Mouse (Mus musculus) CH12.LX (cell line): ENCODE measurements around the gene Traf2. TPM values are rescaled to one million over a fixed set of nuclear protein-coding genes. Genes with fewer than 3 reads are reported as not detected.

Experiments used
- DNase-seq: peaks from one replicate; pipeline ENCODE4 v3.0.0-alpha.2; 2013; ENCODE audit errors: extremely low read depth
- H3K27ac ChIP-seq: 2 replicates; pipeline ENCODE4 v1.5.1; 2012; ENCODE audit warnings: low read depth, mild to moderate bottlenecking, control low read depth, moderate library complexity; ENCODE audit not compliant: insufficient read depth
- H3K27me3 ChIP-seq: replicated peaks from 2 replicates; pipeline ENCODE3; 2012; ENCODE audit warnings: inconsistent platforms
- H3K36me3 ChIP-seq, 2 experiments: replicated peaks in 1 of 2; 2 replicates each; pipeline versions ENCODE3 to v1.6.1; 2012; ENCODE audit warnings: inconsistent platforms in 1 of 2, low read length in 1 of 2, mild to moderate bottlenecking in 1 of 2, mixed read lengths in 1 of 2, moderate library complexity in 1 of 2; ENCODE audit not compliant: control insufficient read depth in 1 of 2, insufficient read depth in 1 of 2
- H3K4me1 ChIP-seq, 2 experiments: 2 replicates each; pipeline ENCODE4 v1.6.1; 2012; ENCODE audit warnings: inconsistent platforms in 1 of 2, moderate library complexity in 1 of 2; ENCODE audit not compliant: insufficient read depth in 2 of 2, control insufficient read depth in 1 of 2
- H3K4me2 ChIP-seq: 2 replicates; pipeline ENCODE4 v1.6.1; 2012; ENCODE audit warnings: low read depth, mild to moderate bottlenecking, control low read depth; ENCODE audit not compliant: poor library complexity, insufficient read depth, severe bottlenecking
- H3K4me3 ChIP-seq, 3 experiments: fragments of 150-350 bp in 1 of 3; sonication (generic) in 1 of 3; replicated peaks in 1 of 3; 2 replicates each; pipeline versions ENCODE3 to v1.5.1; 2011 to 2012; ENCODE audit warnings: low read depth in 2 of 3, low read length in 2 of 3, mild to moderate bottlenecking in 2 of 3, moderate library complexity in 2 of 3, control low read depth in 1 of 3, improper control_type of control experiment in 1 of 3, inconsistent platforms in 1 of 3, mixed read lengths in 1 of 3; ENCODE audit not compliant: poor library complexity in 1 of 3
- H3K79me2 ChIP-seq: replicated peaks from 2 replicates; pipeline ENCODE4 v1.6.1; 2012; ENCODE audit warnings: mild to moderate bottlenecking, moderate library complexity; ENCODE audit not compliant: control insufficient read depth, poor library complexity, insufficient read depth, severe bottlenecking; ENCODE audit errors: extremely low read depth
- H3K9ac ChIP-seq: 2 replicates; pipeline ENCODE4 v1.6.1; 2012; ENCODE audit warnings: low read depth, mild to moderate bottlenecking, control low read depth, moderate library complexity; ENCODE audit not compliant: insufficient read depth
- H3K9me3 ChIP-seq: replicated peaks from 2 replicates; pipeline ENCODE3; 2012; ENCODE audit warnings: low read length, inconsistent platforms, mixed read lengths
- CHD2 ChIP-seq: IDR thresholded peaks from 2 replicates; pipeline ENCODE4 v1.6.1; 2011; ENCODE audit warnings: low read length, improper control_type of control experiment
- CTCF ChIP-seq, 2 experiments: IDR thresholded peaks in 1 of 2; conservative IDR thresholded peaks in 1 of 2; 2 replicates each; pipeline ENCODE4 v1.5.1; 2011 to 2012; ENCODE audit warnings: low read depth in 2 of 2, low read length in 2 of 2, improper control_type of control experiment in 1 of 2, inconsistent platforms in 1 of 2, mild to moderate bottlenecking in 1 of 2, moderate library complexity in 1 of 2
- E2F4 ChIP-seq: IDR thresholded peaks from 2 replicates; pipeline ENCODE4 v1.6.1; 2011; ENCODE audit warnings: low read depth, low read length, improper control_type of control experiment; ENCODE audit not compliant: insufficient replicate concordance
- HCFC1 ChIP-seq: IDR thresholded peaks from 2 replicates; pipeline ENCODE4 v1.6.1; 2012; ENCODE audit warnings: low read depth, mild to moderate bottlenecking, inconsistent platforms, low read length, improper control_type of control experiment
- JUN ChIP-seq: IDR thresholded peaks from 2 replicates; pipeline ENCODE4 v1.6.1; 2011; ENCODE audit warnings: low read depth, mild to moderate bottlenecking, low read length, improper control_type of control experiment, moderate library complexity; ENCODE audit not compliant: insufficient read depth
- JUND ChIP-seq: conservative IDR thresholded peaks from 2 replicates; pipeline ENCODE4 v1.6.1; 2011; ENCODE audit warnings: low read depth, low read length, improper control_type of control experiment
- KAT2A ChIP-seq: IDR thresholded peaks from 2 replicates; pipeline ENCODE4 v1.6.1; 2012; ENCODE audit warnings: low read length, improper control_type of control experiment, inconsistent platforms; ENCODE audit not compliant: insufficient replicate concordance
- MAZ ChIP-seq: IDR thresholded peaks from 2 replicates; pipeline ENCODE4 v1.6.1; 2012; ENCODE audit warnings: low read depth, mild to moderate bottlenecking, inconsistent platforms, low read length, improper control_type of control experiment, moderate library complexity
- MEF2A ChIP-seq: IDR thresholded peaks from 2 replicates; pipeline ENCODE4 v1.6.1; 2014; ENCODE audit warnings: low read depth, mild to moderate bottlenecking, inconsistent platforms, low read length, improper control_type of control experiment, borderline replicate concordance
- MXI1 ChIP-seq: IDR thresholded peaks from 2 replicates; pipeline ENCODE4 v1.6.1; 2011; ENCODE audit warnings: mild to moderate bottlenecking, low read depth, low read length, improper control_type of control experiment
- MYC ChIP-seq: IDR thresholded peaks from 2 replicates; pipeline ENCODE4 v1.6.1; 2011; ENCODE audit warnings: low read depth, mild to moderate bottlenecking, improper control_type of control experiment, low read length
- NELFE ChIP-seq: IDR thresholded peaks from 2 replicates; pipeline ENCODE4 v1.6.1; 2011; ENCODE audit warnings: low read depth, low read length, improper control_type of control experiment
- POLR2A ChIP-seq: IDR thresholded peaks from 2 replicates; pipeline ENCODE4 v1.6.1; 2011; ENCODE audit warnings: low read depth, mild to moderate bottlenecking, improper control_type of control experiment, low read length
- POLR2AphosphoS2 ChIP-seq: IDR thresholded peaks from 2 replicates; pipeline ENCODE4 v1.6.1; 2011; ENCODE audit warnings: low read depth, low read length, improper control_type of control experiment
- RAD21 ChIP-seq: IDR thresholded peaks from 2 replicates; pipeline ENCODE4 v1.6.1; 2011; ENCODE audit warnings: low read depth, mild to moderate bottlenecking, low read length, improper control_type of control experiment, moderate library complexity
- RCOR1 ChIP-seq: conservative IDR thresholded peaks from 2 replicates; pipeline ENCODE4 v1.6.1; 2012; ENCODE audit warnings: low read depth, mild to moderate bottlenecking, inconsistent platforms, low read length, improper control_type of control experiment
- SIN3A ChIP-seq: IDR thresholded peaks from 2 replicates; pipeline ENCODE4 v1.6.1; 2012; ENCODE audit warnings: low read length, improper control_type of control experiment, inconsistent platforms
- SMC3 ChIP-seq: IDR thresholded peaks from 2 replicates; pipeline ENCODE4 v1.6.1; 2011; ENCODE audit warnings: low read depth, low read length, improper control_type of control experiment
- TCF12 ChIP-seq: IDR thresholded peaks from 2 replicates; pipeline ENCODE4 v1.6.1; 2014; ENCODE audit warnings: low read depth, mild to moderate bottlenecking, inconsistent platforms, low read length, improper control_type of control experiment
- UBTF ChIP-seq: IDR thresholded peaks from 2 replicates; pipeline ENCODE4 v1.6.1; 2012; ENCODE audit warnings: low read depth, mild to moderate bottlenecking, inconsistent platforms, low read length, improper control_type of control experiment, moderate library complexity
- USF2 ChIP-seq: conservative IDR thresholded peaks from 2 replicates; pipeline ENCODE4 v1.6.1; 2011; ENCODE audit warnings: low read depth, low read length, improper control_type of control experiment
- ZMIZ1 ChIP-seq: IDR thresholded peaks from 2 replicates; pipeline ENCODE4 v1.6.1; 2012; ENCODE audit warnings: low read depth, mild to moderate bottlenecking, inconsistent platforms, low read length, improper control_type of control experiment
- ZNF384 ChIP-seq: IDR thresholded peaks from 2 replicates; pipeline ENCODE4 v1.6.1; 2012; ENCODE audit warnings: low read depth, low read length, improper control_type of control experiment, inconsistent platforms
- dilution Hi-C: fragments of 300-500 bp; cut with MboI; formaldehyde crosslinking; loops from 2 replicates; pipeline ENCODE4 v1.14.3; 2020; ENCODE audit warnings: low sequenced_read_pairs; ENCODE audit not compliant: extremely low pct_unique_long_range_greater_than_20kb, extremely low pct_ligation_motif_present
- in situ Hi-C: fragments of 300-500 bp; cut with MboI; formaldehyde crosslinking; loops from 3 replicates; pipeline ENCODE4 v1.14.3; 2019; ENCODE audit warnings: low sequenced_read_pairs, low pct_ligation_motif_present, low pct_unique_long_range_greater_than_20kb, mixed read lengths
- polyA plus RNA-seq: library from polyadenylated mRNA; unstranded; fragments of >175 nt; gene quantifications from 2 replicates; pipeline ENCODE4 v1.2.1, GENCODE M21; 2012; ENCODE audit warnings: low read depth; ENCODE audit not compliant: insufficient read length
- total RNA-seq, 2 experiments: library from RNA; depleted of rRNA; stranded (reverse); fragments of 300-350 nt in 1 of 2; fragments of >200 nt in 1 of 2; gene quantifications; 2 replicates each; pipeline ENCODE4 v1.2.3; 2012 to 2014

Traf2 gene
- total and polyA plus RNA-seq, 3 experiments, result 17.9 to 26.4 (median 25.1) TPM

- no peak for DNase-seq
- Histone ChIP-seq H3K9ac (no peak overlapping the region), H3K9me3 (peaks cover 16% of the 10 kb centered on the region), H3K27me3 (no peaks in the 10 kb centered on the region), H3K36me3 (peaks cover 49 to 80% of the 10 kb centered on the region in 2 experiments), H3K79me2 (no peaks in the 10 kb centered on the region), H3K4me2 (no peak overlapping the region), H3K27ac (no peak overlapping the region), H3K4me3 (no peak overlapping the region), H3K4me1 (peaks cover 5 to 24% of the 10 kb centered on the region in 2 experiments; a peak in 3 of 4 replicates)
- in situ Hi-C loops (no loop called here), dilution Hi-C loops (no loop called here)
- no peak for TF ChIP-seq SMC3
- no peak for TF ChIP-seq MEF2A
- no peak for TF ChIP-seq KAT2A
- no peak for TF ChIP-seq MAZ
Observed at GRCm38 (mm10) chr2:25583571-25583970, 36.8 kb upstream of the Traf2 start.

GRCm38 (mm10) chr2:25583120-25583481 lies 36.4 kb upstream of the Traf2 start:
- H3K4me1 ChIP-seq, result peaks cover 5 to 24% of the 10 kb centered on the region in 2 experiments; a peak in 3 of 4 replicates
- TF ChIP-seq POLR2AphosphoS2 (no peak), USF2 (no peak), ZMIZ1 (no peak), CHD2 (no peak), UBTF (no peak), NELFE (no peak), CTCF (conservative IDR thresholded peaks at IDR 0.05 in 1 of 2, IDR thresholded peaks at IDR 0.05 in 1 of 2; ENCODE audit: low read depth in 2 of 2, low read length in 2 of 2) (no peak)
- H3K9ac ChIP-seq, result no peak overlapping the region
- no peaks in the 10 kb centered on the region for H3K79me2 ChIP-seq
- in situ Hi-C loops, result no loop called here
- dilution Hi-C loops, result no loop called here
- peaks cover 21% of the 10 kb centered on the region for H3K9me3 ChIP-seq
- no peak overlapping the region for H3K4me3 ChIP-seq
- peaks cover 48 to 80% of the 10 kb centered on the region in 2 experiments for H3K36me3 ChIP-seq
- no peaks in the 10 kb centered on the region for H3K27me3 ChIP-seq
- DNase-seq, result no peak
- H3K4me2 ChIP-seq, result no peak overlapping the region
- H3K27ac ChIP-seq, result no peak overlapping the region

DNA sequence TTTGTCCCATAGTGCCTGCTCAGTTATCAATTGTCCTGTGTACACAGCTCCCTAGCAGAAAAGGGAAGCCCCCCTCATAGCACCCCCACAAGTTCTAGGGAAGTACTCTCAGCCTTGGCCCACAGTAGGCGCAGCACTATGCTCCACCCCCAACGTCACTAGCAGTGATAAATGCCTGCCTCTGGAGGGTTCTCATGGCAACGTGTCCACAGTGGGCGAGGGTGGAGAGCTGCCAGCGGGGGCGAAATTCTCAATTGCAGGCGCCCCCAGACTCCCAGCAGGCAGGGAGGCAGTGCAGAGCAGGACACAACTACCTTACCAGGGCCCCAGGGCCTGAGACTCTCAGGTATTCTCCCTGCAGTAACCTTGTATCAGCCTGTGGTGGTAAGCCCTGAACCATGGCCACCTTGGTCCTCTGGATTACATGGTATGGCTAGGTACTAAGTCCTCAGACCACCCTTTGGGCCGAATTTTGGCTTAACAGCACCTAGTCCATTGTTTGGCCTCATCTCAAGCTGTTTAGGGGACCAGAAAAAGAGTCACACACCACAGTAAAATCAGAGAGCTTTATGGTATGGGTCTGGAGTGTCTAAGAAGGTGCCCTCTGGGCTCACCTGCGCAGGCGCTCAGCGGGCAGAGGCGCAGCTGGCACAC lies 35.9 kb upstream of the Traf2 start:
- TF ChIP-seq JUN, result no peak
- TF ChIP-seq TCF12, result no peak
- no peak for TF ChIP-seq JUND
- no peak for TF ChIP-seq RAD21
- TF ChIP-seq RCOR1, result no peak
- TF ChIP-seq E2F4, result no peak
- no peak for TF ChIP-seq MAZ
- no peak for TF ChIP-seq POLR2A
- TF ChIP-seq MYC, result no peak
- TF ChIP-seq ZMIZ1, result no peak
- no peak for TF ChIP-seq SIN3A
- no peak for TF ChIP-seq KAT2A
- TF ChIP-seq HCFC1, result no peak
- no peak for TF ChIP-seq MXI1
- no peak for TF ChIP-seq ZNF384

More for the DNA sequence above, 35.9 kb upstream of the Traf2 start:
- dilution Hi-C loops (no loop called here), in situ Hi-C loops (no loop called here)
- Histone ChIP-seq H3K4me3 (no peak overlapping the region), H3K27me3 (no peaks in the 10 kb centered on the region), H3K9me3 (peaks cover 26% of the 10 kb centered on the region), H3K36me3 (peaks cover 46 to 80% of the 10 kb centered on the region in 2 experiments), H3K4me2 (no peak overlapping the region), H3K79me2 (no peaks in the 10 kb centered on the region), H3K4me1 (peaks cover 5 to 24% of the 10 kb centered on the region in 2 experiments; a peak in 3 of 4 replicates), H3K27ac (no peak overlapping the region), H3K9ac (no peak overlapping the region)
- no peak for DNase-seq
